Mouse (Mus musculus) megakaryocyte progenitor cell, adult 5-6 weeks (primary cell): ENCODE measurements around the gene Smim5. TPM values are rescaled to one million over a fixed set of nuclear protein-coding genes. Genes with fewer than 3 reads are reported as not detected.

Source experiments
- ATAC-seq: replicated peaks from 2 replicates; pipeline ENCODE4 v1.8.0; 2016; ENCODE audit warnings: mild to moderate bottlenecking, moderate TSS enrichment, inconsistent platforms; ENCODE audit not compliant: poor library complexity
- total RNA-seq, 2 experiments: library from RNA; stranded (forward) in 1 of 2; stranded (reverse) in 1 of 2; fragments of 157-497, 149-512 nt in 1 of 2; fragments of 200-1000 nt in 1 of 2; gene quantifications; 2 replicates each; pipeline versions ENCODE4 v1.2.3 to v1.2.4; 2015 to 2017

The Smim5 gene
- total RNA-seq, 2 experiments from 2014 or later = 2.8 to 8.7 TPM

GRCm38 (mm10) chr11:115894755-115895520 lies 4.8 kb upstream of the Smim5 start:
- peak; percentile 66 for ATAC-seq

GRCm38 (mm10) chr11:115898446-115898845 lies 1.3 kb upstream of the Smim5 start:
- peak; percentile 5 for ATAC-seq

- ATAC-seq = peak; percentile 21; the same call in 1 of the 2 replicates
These were observed 880 bp upstream of the Smim5 start for GRCm38 (mm10) chr11:115898886-115899285.

- no peak for ATAC-seq
These were observed 983 bp downstream of the Smim5 start for GRCm38 (mm10) chr11:115900561-115901337.

- peak; percentile 41 for ATAC-seq
These were observed 1.8 kb downstream of the Smim5 start for GRCm38 (mm10) chr11:115901338-115902161.

- ATAC-seq = no peak
These were observed 2.4 kb downstream of the Smim5 start for GRCm38 (mm10) chr11:115902177-115902576.

GRCm38 (mm10) chr11:115902831-115903230 lies 3.1 kb downstream of the Smim5 start:
- ATAC-seq = peak; percentile 21

- ATAC-seq = peak; percentile 37
These were observed 3.8 kb downstream of the Smim5 start for GRCm38 (mm10) chr11:115903384-115904230.

GRCm38 (mm10) chr11:115904231-115904955 lies 4.6 kb downstream of the Smim5 start:
- no peak for ATAC-seq

GRCm38 (mm10) chr11:115904956-115905790 lies 5.4 kb downstream of the Smim5 start:
- no peak for ATAC-seq

GRCm38 (mm10) chr11:115906116-115906515 lies 6.3 kb downstream of the Smim5 start:
- no peak for ATAC-seq

- ATAC-seq = no peak
These were observed 6.8 kb downstream of the Smim5 start for GRCm38 (mm10) chr11:115906521-115906920.

GRCm38 (mm10) chr11:115911134-115911561 lies 11.4 kb downstream of the Smim5 start:
- peak; percentile 83 for ATAC-seq

GRCm38 (mm10) chr11:115911632-115912376 lies 12.0 kb downstream of the Smim5 start, which contains the start of gene Smim6:
Smim6 (plus strand) TSS chr11:115912017.
- peak; percentile 59 for ATAC-seq

GRCm38 (mm10) chr11:115916579-115916978 lies 16.8 kb downstream of the Smim5 start:
- no peak for ATAC-seq

- ATAC-seq = no peak
These were observed 18.9 kb downstream of the Smim5 start for GRCm38 (mm10) chr11:115918637-115919036.

GRCm38 (mm10) chr11:115919073-115919472 lies 19.3 kb downstream of the Smim5 start:
- no peak for ATAC-seq
